Mouse (Mus musculus) thymus, adult 2 months (tissue): ENCODE data around the gene Efnb1. TPM values are rescaled to one million over a fixed set of nuclear protein-coding genes. Genes with fewer than 3 reads are reported as not detected.

ENCODE experiments used
- DNase-seq: peaks from one replicate; pipeline ENCODE4 v3.0.0; 2021
- H3K27ac ChIP-seq: fragments of 200-500 bp; 2 replicates; pipeline ENCODE4 v1.5.1; 2012; ENCODE audit warnings: low read length, control low read depth; ENCODE audit not compliant: control insufficient read depth, insufficient read depth
- H3K27me3 ChIP-seq: fragments of 200-500 bp; 2 replicates; pipeline ENCODE4 v1.6.1; 2012; ENCODE audit warnings: mild to moderate bottlenecking, low read length, moderate library complexity, mixed read lengths; ENCODE audit not compliant: control insufficient read depth, insufficient read depth
- H3K36me3 ChIP-seq: fragments of 200-500 bp; 2 replicates; pipeline ENCODE4 v1.6.1; 2012; ENCODE audit warnings: mild to moderate bottlenecking, low read length, moderate library complexity; ENCODE audit not compliant: control insufficient read depth, insufficient read depth
- H3K4me1 ChIP-seq: fragments of 200-500 bp; replicated peaks from 2 replicates; pipeline ENCODE4 v1.6.1; 2012; ENCODE audit warnings: low read length; ENCODE audit not compliant: control insufficient read depth, insufficient read depth
- H3K4me3 ChIP-seq: fragments of 200-500 bp; 2 replicates; pipeline ENCODE4 v1.5.1; 2012; ENCODE audit warnings: mild to moderate bottlenecking, low read length, control low read depth, moderate library complexity; ENCODE audit not compliant: control insufficient read depth, insufficient read depth
- CTCF ChIP-seq: fragments of 200-500 bp; IDR thresholded peaks from 2 replicates; pipeline ENCODE4 v1.5.1; 2012; ENCODE audit warnings: mild to moderate bottlenecking, control low read depth, low read length, moderate library complexity, borderline replicate concordance; ENCODE audit not compliant: control insufficient read depth, poor library complexity, insufficient read depth; ENCODE audit errors: extremely low read depth
- POLR2A ChIP-seq: fragments of 200-500 bp; IDR thresholded peaks from 2 replicates; pipeline ENCODE4 v1.6.1; 2012; ENCODE audit warnings: mild to moderate bottlenecking, low read length, control low read depth, moderate library complexity; ENCODE audit not compliant: control insufficient read depth, poor library complexity, insufficient read depth; ENCODE audit errors: extremely low read depth
- WGBS: fragments of 180-500 bp; shearing (Covaris S2); methylation state at CpG from one replicate; pipeline ENCODE4 v1.1.7; 2018; 5-methylcytosine and 5-hydroxymethylcytosine counted together
- polyA plus RNA-seq: library from polyadenylated mRNA; depleted of rRNA; stranded (reverse); fragments of >200 nt; gene quantifications from 2 replicates; pipeline ENCODE4 v1.2.3, GENCODE M21; 2012

Efnb1 gene
- polyA plus RNA-seq, 1 experiment = 9.6 TPM

DNA sequence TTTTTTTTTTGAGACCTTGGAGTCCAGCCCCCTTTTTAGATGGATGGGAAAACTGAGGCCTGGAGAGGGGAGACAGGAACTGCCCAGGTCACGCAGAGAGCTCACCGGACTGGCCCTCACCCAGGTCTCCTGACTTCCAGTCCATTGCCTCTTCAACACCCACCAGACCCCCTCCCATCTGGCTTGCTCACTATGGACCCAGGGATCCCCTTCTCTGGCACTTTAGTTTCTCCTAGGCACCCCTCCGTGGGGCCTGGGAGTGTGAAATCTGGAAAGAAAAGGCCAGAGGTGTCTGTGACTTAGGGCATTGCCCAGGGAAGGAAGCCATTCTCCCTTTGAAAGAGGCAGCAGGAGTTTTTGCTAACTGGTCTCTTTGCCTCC, 17.3 kb downstream of the Efnb1 start:
- H3K36me3 ChIP-seq = no peaks in the 10 kb centered on the region
- WGBS = 97% methylated on average over 3 of the region's 3 CpGs
- TF ChIP-seq POLR2A = no peak
- no peak for TF ChIP-seq CTCF

GRCm38 (mm10) chrX:99154358-99154757, 18.4 kb downstream of the Efnb1 start:
- TF ChIP-seq CTCF = no peak
- Histone ChIP-seq H3K4me1 (no peaks in the 10 kb centered on the region), H3K4me3 (no peak overlapping the region), H3K36me3 (no peaks in the 10 kb centered on the region), H3K27me3 (no peaks in the 10 kb centered on the region), H3K27ac (no peak overlapping the region)
- no peak for DNase-seq
- WGBS = 96% methylated on average over 5 of the region's 5 CpGs

More for the DNA sequence above, 17.3 kb downstream of the Efnb1 start:
- no peaks in the 10 kb centered on the region for H3K27me3 ChIP-seq
- no peak overlapping the region for H3K4me3 ChIP-seq
- no peaks in the 10 kb centered on the region for H3K4me1 ChIP-seq
- H3K27ac ChIP-seq = no peak overlapping the region
- DNase-seq = no peak

DNA sequence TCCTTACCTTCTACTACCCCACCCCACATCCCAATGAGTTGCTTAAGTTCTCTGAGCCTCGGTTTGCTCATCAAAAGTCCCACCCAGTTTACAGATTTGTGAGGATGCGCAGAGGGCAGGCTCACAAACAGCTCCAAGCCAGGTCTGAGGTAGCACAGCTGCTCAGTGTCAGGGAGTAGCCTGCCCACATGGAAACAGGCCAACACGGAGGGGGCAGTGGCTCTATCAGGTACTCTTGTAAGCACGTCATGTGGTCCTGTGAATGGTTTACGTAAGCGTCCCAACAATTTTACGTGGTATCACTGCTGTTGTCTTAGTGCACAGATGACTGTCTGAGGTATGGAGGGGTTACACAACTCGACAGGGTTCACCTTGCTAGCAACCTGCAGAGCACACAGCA, 23.1 kb downstream of the Efnb1 start:
- WGBS = 90% methylated on average over 8 of the region's 8 CpGs
- Histone ChIP-seq H3K27me3 (no peaks in the 10 kb centered on the region), H3K36me3 (no peaks in the 10 kb centered on the region), H3K27ac (no peak overlapping the region), H3K4me3 (no peak overlapping the region), H3K4me1 (no peaks in the 10 kb centered on the region)
- DNase-seq = no peak
- TF ChIP-seq CTCF (no peak), POLR2A (no peak)

DNA sequence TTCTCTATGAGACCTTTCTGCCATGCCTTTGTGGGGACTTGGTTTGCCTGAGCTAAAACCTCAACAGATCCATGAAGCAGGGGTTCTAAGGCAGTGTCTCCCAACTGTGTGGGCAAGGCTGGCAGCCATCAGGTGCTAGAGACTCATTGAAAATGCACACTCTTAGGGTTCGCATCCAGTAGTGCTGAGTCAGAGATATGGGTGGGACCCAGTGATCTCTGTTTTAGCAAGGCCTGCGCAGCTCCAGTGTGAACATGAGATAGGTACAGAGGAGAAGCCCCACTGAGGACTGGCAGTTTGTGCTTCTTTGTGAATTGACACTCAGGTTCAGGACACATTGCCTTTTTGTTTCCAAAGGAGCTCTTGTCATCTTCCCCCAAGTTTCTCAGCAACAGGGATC, 28.2 kb downstream of the Efnb1 start:
- Histone ChIP-seq H3K4me1 (no peaks in the 10 kb centered on the region), H3K27ac (no peak overlapping the region), H3K4me3 (no peak overlapping the region), H3K27me3 (no peaks in the 10 kb centered on the region), H3K36me3 (no peaks in the 10 kb centered on the region)
- DNase-seq = no peak
- TF ChIP-seq POLR2A (no peak), CTCF (no peak)
- 89% methylated on average over 2 of the region's 2 CpGs for WGBS

GRCm38 (mm10) chrX:99164855-99165368, 29.0 kb downstream of the Efnb1 start:
- Histone ChIP-seq H3K27ac (no peak overlapping the region), H3K27me3 (no peaks in the 10 kb centered on the region), H3K36me3 (no peaks in the 10 kb centered on the region), H3K4me1 (no peaks in the 10 kb centered on the region), H3K4me3 (no peak overlapping the region)
- 63% methylated on average over 4 of the region's 4 CpGs for WGBS
- TF ChIP-seq CTCF (no peak), POLR2A (no peak)
- no peak for DNase-seq

GRCm38 (mm10) chrX:99167014-99167413, 31.1 kb downstream of the Efnb1 start:
- Histone ChIP-seq H3K36me3 (no peaks in the 10 kb centered on the region), H3K27ac (no peak overlapping the region), H3K27me3 (no peaks in the 10 kb centered on the region), H3K4me1 (no peaks in the 10 kb centered on the region), H3K4me3 (no peak overlapping the region)
- WGBS = 90% methylated on average over 1 of the region's 1 CpGs
- no peak for DNase-seq
- TF ChIP-seq POLR2A = no peak

- no peak overlapping the region for H3K27ac ChIP-seq
- DNase-seq = no peak
- H3K4me1 ChIP-seq = no peaks in the 10 kb centered on the region
- no peak overlapping the region for H3K4me3 ChIP-seq
- H3K36me3 ChIP-seq = no peaks in the 10 kb centered on the region
- 60% methylated on average over 7 of the region's 7 CpGs for WGBS
- TF ChIP-seq CTCF = no peak
- H3K27me3 ChIP-seq = no peaks in the 10 kb centered on the region
Measured at GRCm38 (mm10) chrX:99167550-99167949, 31.6 kb downstream of the Efnb1 start.
